Mouse (Mus musculus) granulocyte monocyte progenitor cell, adult 5-6 weeks (primary cell): ENCODE data around the gene BC028528. TPM values are rescaled to one million over a fixed set of nuclear protein-coding genes. Genes with fewer than 3 reads are reported as not detected.
A peak's percentile ranks its signal among the peaks of the same experiment; 100 is the strongest.
"Not testable (repeated sequence)": the region's sequence is repeated elsewhere in the genome, so short reads cannot be mapped to it uniquely, and the experiment has no call there.

Experiments
- ATAC-seq: replicated peaks from 2 replicates; pipeline ENCODE4 v1.8.0; 2016; ENCODE audit warnings: mild to moderate bottlenecking, moderate TSS enrichment, inconsistent platforms; ENCODE audit not compliant: poor library complexity, severe bottlenecking
- total RNA-seq, 2 experiments: library from RNA; stranded (forward) in 1 of 2; stranded (reverse) in 1 of 2; fragments of 200-712, 200-1000 nt in 1 of 2; fragments of >200 nt in 1 of 2; fragmentation: Nextera tagmentation in 1 of 2; gene quantifications; 2 replicates each; pipeline ENCODE4 v1.2.3; 2014 to 2017

BC028528 gene
- 36.7 and 51.1 TPM in 2 replicates for total RNA-seq (2014; fragmentation: Nextera tagmentation)
- 57.2 and 65.2 TPM in 2 replicates for total RNA-seq (2017)

DNA sequence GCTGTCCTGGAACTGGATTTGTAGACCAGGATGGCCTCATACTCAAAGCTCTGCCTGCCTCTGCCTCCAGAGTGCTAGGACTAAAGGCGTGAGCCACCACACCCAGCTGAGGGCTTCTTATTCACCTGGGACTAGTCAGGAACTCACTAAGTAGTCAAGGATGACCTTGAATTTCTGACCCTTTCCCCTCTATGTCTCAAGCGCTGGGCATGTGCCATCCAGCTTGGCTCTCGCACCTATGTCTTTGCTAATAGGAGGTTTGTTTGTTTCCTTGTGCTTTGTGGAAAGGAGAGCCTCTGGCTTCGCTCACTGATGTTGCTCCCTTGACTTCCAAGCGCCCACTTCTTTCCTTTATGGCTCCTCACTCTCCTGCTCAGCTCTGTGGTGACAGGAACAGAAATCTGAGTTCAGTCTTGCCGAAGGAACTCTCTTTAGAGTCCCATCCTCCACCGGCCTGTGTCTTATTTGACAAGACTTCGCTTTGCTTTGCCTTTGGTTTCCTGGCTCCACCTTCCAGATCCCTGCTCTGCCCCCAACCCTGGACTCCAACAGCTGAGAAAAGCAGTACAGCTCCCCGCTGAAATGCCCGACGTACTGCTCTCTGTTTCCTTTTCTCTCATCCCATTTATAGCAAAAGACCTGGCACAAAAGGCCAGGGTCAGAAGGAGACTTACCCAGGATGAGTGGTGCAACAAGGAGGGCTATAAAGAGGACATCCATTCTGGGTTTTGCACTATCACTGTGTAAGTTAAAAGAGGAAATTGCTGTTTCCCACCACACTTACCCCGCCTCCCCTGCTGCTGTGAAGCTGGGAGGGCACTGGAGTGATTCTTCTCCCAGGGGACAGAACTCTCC lies at the start of gene BC028528:
Gene BC028528, minus strand, starts transcription at position 795 of the 855 bp plus-strand sequence.
- ATAC-seq: peak; percentile 58

DNA sequence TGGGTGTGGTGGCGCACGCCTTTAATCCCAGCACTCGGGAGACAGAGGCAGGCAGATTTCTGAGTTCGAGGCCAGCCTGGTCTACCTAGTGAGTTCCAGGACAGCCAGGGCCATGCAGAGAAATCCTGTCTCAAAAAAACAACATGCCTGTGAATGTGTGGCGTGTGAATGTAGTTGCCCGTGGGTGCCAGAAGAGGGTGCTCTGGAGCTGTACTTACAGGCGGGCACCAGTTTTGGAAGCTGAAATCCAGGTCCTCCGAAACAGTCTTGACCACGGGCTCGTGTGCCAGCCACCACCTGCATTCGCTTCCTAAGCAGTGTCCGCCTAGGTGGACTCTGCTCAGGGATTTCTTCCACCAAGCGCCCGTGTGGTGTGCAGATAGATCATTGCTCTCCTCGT lies 47.0 kb upstream of the BC028528 start:
- ATAC-seq: peak; percentile 74

DNA sequence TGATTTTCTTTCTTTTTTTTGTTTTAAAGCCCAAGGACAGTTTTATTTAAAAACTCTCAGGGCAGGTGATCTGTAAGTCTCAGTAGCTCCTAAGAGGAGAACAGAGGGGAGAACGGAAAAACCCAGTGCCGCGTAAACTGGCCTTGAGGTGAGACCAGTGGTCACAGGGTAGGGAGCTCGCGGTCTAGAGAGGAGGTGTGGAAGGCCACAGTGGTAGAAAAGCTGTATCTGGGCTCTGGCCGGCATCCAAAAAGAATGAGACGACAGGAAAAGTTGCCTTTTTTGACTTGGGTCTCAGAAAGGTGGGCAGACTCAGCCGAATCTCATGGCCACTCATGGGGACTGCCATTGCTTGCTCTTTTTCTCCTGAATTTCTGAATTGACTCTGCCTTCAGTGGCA lies 46.4 kb upstream of the BC028528 start:
- no peak for ATAC-seq

DNA sequence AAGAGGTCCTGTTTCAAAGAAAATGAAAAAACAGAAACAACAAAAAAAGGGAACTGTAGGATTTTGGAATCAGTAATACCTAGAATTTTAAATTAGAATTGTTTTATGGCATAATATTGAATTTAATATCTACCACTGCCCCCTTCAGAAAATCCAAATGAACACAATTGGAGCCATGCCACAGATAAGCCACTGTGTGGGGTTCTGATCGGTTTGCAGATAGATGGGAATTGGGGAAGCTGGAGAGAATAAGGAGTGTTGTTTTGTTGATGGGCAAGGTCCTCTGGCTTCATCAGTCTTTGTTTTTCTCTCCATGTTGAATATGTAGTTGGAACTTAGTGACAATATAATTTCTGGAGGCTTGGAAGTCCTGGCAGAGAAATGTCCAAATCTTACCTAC lies 42.6 kb upstream of the BC028528 start:
- ATAC-seq: no peak

DNA sequence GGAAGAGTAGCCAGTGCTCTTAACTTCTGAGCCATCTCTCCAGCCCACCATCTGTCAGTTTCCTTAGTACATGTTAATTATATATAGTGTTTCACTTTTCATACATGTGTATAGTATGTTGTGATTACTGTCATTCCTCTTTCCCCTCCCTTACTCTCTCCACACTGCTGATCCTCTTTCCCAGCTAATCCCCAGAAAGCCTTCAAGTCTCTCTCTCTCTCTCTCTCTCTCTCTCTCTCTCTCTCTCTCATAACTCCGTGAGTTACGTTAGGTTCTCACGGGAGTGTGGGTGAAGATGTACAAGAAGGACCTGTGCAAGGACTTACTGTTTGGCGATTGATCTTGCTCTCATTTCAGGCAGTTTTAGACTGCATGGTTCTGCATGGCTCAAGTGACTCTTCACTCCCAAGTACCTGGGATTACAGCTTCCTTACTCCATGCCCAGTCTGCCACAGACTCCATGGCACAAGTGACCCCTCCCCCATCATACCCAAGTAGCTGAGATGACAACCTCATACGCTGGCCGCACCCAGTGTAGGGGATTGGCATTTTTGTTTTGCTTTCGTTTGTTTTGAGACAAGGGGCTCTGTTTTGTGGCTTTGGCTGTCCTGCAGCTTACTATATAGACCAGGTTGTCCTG lies 41.4 kb upstream of the BC028528 start:
- ATAC-seq: no peak

DNA sequence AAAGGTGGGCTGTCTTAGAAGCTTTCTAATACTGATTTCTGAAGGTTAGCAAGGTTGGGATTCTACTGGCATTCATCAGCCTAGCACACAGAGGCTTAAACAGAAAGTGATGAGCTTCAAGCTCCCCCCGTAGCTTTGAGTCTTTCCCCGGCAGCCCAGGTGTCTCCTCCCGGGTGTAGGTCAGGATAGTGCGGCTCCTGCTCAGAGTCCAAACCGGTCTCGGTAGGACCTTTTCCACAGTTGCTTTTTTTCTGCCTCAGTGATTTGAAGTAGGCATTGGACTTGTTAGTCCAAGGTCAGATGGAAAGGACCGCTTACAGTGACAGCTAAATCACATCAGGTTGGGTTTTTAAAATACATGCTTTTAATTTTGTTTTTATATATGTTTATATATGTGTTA lies 40.8 kb upstream of the BC028528 start:
- no peak for ATAC-seq

DNA sequence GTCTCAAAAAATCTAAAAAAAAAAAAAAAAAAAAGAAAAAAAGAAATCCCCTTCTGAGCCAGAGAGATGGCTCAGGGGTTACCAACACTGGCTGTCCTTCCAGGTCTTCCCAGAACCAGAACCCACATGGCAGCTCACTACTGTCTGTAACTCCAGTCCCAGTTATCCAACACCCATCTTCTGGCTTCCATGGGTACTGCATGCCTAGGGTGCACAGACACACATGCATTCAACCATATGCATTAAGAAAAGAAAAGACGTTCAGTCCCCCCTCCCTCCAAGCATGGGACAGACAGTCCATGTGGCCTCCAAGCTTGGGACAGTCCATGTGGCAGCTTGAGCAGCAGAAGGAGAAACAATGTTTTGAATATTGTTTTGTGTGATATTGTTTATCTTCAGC lies 40.4 kb upstream of the BC028528 start:
- ATAC-seq: no peak

DNA sequence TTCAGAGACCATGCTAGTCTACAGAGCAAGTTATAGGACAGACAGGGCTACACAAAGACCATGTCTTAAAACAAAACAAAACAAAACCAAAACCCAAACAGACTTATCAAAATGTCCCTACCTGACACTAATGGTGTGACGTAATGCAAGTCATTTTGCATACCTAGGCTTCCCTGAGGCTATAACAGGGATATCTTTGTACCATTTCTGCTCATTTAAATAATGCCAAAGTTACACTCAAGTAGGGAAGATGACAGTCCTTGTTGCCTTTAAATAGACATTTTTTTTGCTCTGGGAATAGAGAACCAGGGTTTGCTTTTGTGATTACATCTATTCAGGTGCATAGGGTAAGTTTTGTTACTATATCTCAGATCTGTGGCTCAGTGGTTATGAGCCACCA lies 39.7 kb upstream of the BC028528 start:
- no peak for ATAC-seq

DNA sequence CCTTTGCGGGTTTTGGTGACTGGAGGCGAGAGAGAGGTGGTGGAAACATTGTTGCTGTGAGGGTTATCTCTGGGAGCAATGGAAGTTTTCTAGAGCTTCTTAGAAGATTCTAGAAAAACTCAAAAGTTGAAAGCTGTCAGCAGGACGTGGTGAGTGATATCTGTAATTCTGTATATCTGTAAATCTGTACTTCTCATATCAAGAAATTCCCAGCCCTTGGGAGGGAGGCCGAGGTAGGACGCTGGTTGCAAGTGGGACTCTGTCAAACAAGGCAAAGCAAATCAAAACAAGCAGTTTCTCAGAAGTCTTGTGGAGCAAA lies 38.6 kb upstream of the BC028528 start:
- ATAC-seq: no peak

DNA sequence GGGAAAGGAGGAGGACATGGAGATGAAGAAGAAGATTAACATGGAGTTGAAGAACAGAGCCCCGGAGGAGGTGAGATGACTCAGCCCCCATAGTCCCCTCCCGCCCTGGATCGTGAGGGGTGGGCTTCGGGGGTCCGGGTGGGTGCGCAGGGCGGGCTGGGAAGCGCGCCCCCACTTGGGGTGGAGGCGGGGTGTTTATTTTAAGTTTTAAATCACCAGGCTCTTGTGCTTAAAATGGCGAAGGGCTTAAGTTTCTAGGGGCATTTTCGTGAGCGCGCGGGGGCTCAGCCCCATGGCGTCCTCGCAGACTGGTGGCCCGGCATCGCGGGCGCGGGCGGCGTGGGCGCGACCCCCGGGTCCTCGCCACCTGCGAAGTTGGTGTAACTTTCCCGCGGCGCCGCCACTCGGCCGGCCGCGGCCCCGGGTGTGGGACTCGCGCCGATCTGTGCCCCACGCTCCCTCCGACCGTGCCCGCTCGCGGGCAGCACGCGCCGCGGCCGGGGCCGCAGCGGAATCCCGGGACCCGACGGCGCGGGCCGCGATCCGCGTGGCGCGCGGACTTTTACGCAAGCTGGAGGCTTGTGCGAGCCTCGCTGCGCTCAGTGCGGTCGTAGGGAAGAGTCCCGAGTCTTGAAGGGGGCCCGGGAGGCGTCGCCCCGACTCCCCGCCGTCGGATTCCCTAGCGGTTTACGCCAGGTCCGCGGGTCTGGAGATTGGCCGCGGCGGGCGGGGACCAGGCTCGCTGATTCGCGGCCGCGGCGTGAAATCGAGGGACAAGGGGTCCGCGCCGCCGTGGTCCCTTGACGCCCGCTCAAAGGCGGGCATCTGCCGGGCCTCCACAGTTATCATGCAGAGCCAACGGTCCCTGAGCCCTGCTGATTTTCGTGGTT lies 38.0 kb upstream of the BC028528 start:
- peak; percentile 25 for ATAC-seq

DNA sequence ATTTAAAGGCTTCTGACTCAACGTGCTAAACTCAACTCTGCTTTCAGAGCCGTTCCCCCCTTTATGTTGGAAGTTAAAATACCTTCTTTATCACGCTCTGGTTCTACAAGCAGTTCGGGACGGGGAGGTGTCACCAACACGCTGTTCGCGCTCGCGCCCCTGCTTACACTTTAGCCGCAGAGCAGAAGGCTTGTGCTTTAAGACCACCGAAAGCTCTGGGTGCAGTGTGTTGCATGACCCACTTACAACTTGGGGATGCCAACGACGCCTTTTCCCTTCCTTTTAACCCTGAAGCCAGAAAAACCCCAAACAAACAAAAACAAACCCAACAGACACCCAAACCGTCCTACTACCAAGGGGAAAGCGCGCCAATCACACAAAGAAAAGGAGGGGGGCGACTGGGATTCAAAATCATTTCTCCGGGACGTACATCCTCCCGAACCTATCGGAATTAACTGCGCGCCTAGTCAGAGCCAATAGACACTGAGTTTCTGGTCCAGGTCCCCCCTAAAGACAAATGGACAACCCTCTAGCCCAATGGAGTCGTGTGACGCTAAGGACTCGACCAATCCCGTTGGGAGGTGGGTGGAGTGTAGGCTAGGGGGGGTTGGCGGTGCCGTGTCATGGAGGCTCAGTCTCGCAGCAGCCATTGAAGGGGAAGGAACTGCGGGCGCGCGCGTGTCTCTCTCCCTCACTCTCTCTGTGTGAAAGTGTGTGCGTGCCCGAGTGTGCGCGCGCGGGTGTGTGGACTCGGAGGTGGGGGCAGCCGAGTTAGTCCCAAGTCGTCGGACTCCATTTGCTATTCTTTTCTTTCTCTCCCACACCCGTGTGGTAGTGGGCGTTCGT lies 37.1 kb upstream of the BC028528 start, which contains the start of gene Anp32e:
Gene Anp32e, plus strand, starts transcription at position 589 of the 846 bp plus-strand sequence.
- ATAC-seq: peak; percentile 95

DNA sequence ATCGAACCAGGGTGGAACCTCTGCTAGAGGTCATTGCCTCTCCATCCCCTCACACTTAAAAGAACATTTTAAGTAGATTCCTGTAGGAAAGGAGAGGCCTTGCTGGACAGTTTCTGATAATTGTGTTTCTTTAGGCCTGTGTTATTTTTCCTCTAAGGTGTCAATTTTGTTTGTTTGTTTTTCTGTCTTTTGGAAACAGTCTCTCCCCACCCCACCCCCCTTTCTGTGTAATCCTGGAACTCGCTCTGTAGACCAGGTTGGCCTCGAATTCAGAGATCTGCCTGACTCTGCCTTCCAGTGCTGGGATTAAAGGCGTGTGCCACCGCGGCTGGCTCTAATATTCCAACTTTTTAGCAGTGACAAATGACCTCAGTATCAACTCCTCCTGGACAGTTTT lies 36.5 kb upstream of the BC028528 start:
- ATAC-seq: no peak

DNA sequence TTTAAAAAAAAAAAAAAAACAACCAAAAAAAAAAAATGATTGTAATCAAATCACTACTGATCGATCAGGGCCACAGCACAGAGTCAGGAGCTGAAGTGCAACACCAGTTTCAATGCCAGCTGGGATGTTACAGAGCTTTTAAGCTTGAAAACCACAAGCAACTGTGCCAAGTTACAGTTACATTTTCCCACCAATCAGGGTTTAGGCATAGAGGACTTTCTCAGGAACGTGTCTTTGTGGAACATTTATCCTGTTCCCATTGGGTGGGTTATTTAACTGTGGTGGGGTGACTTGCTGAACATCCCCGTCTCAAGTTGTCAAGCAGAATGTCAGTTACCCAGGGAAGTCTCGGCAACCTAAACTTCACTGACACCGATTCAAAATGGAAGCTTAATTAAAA lies 33.3 kb upstream of the BC028528 start:
- 0 out of 2 replicates have a peak, but pooled peaks have one; percentile 2 for ATAC-seq

DNA sequence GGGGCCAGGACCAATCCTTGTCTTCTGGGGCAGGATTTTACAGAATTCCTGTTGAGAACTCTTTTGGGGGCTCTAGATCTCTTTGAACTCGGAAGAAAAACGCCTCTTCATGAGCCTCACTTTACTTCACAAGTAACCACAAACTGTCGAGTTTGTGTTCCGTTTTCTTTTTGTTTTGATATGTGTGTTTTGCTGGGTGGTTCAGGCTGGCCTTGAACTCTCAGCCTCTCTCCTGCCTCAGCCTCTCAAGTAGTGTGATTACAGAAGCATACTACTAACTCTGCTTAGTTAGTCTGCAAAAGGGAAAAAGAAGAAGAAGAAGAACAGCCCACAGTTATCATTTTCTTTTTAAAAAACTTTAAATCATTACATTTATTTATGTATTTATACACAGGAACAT lies 32.4 kb upstream of the BC028528 start:
- ATAC-seq: no peak

DNA sequence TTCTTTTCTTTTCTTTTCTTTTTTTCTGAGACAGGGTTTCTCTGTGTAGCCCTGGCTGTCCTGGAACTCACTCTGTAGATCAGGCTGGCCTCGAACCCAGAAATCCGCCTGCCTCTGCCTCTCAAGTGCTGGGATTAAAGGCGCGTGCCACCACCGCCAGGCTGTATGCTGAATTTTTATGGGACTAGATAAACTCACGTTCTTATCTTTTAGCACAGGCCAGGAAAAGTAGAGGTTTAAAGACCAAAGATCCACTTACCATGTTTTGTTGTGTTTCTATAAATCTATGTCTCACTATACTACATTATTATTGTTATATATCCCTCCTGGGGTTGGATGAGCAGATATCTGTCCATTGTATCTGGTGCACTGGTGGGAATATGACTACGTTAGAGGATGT lies 31.6 kb upstream of the BC028528 start:
- ATAC-seq: not testable (repeated sequence)

DNA sequence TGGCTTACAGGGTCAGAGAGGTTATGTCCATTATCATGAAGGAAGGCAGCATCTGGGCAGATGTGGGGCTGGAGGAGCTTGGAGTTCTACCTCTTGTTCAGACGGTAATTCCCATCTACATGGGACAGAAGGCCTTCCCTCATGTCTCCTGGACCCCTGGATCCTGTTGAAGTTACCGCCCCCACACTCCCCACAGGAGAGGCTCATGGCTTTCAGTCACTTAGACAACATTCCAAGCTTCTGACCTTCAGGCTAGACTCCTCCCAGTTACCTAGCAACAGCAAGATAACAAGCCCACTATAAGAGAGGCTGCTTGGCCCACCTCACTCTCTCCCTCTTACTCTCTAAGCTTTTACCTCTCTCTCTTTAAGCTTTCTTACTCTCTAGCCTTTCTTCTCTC lies 28.7 kb upstream of the BC028528 start:
- not testable (repeated sequence) for ATAC-seq

DNA sequence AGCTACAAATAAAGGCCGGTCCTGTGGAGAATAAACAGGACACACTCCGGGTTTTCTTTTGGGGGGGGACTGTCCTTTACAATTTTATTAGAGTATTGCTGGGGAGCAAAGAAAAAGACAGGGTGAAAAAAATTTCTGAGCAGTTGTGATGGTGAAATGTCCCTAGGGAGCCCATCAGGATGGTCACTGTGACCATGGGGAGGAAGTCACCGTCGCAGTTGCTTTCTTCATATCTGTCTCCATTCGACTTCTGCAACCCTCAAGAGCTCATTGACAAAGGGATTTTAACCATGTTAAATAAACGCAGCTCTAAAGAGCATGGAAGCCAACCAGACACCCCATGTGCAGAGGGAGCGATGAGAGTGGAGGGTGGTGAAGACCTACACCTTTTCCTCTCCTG lies 25.0 kb upstream of the BC028528 start:
- ATAC-seq: peak; percentile 74

DNA sequence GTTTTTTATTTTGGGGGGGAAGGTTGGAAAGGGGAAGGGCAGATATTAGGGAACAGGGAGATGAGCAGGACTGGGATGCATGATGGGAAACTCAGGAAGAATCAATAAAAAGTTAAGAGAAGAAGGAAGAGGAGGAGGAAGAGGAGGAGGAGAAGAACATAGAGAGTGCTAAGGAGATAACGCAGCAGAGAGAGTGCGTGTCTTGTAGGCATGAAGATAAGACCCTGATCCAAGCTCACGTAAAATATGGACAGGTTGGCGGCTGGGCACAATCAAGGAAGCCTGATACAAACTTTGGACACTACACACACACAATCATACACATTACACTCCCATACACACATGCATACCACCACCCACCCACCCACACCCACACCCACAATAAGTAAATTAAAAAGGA lies 22.9 kb upstream of the BC028528 start:
- ATAC-seq: no peak

DNA sequence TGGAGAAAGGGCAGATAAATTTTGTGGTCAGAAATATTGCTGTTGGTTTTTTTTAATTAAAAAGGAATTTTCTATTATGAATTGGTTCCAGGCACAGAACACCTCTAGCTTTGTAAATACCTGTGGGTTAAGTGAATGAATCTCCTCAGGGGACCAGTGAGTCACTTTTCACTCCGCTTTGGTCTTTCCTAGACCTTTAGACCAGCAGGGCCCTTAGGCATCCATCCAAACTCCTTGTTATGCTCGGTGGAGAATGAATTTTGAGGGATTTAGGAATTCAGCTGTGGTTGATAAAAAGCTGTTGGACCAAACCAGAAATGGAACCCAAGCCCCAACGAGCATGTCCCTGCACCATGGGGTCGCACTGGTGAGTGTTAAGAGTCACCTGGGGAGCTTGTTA lies 15.8 kb upstream of the BC028528 start:
- ATAC-seq: no peak

DNA sequence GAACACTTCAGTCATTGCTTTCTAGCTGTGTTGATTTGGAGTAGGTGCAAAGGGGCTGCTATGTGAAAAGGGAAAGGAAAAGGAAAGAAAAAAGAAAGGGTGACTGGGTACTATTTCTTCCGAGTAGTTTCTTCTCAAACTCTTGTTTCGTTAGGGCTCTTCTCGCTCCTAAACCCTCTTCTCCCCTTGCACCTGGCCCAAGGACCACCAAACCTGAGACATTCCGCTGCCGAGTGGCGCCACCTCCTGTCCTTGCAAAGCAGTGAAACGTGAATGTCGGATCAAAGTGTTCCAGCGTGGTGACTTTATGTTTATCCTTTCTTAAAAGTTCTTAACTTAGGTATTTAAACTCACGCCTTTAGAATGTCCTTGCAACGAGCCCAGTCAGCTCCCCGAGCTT lies 15.1 kb upstream of the BC028528 start:
- 0 out of 2 replicates have a peak, but pooled peaks have one; percentile 50 for ATAC-seq
